Mouse (Mus musculus) lung, postnatal 36 days (tissue): Measurements from ENCODE around the gene Myo1e.
"Not testable (repeated sequence)": the region's sequence is repeated elsewhere in the genome, so short reads cannot be mapped to it uniquely, and the experiment has no call there.

ENCODE experiments used
- DNase-seq: peaks from one replicate; pipeline ENCODE4 v3.0.0; 2022; ENCODE audit warnings: mixed read lengths

Myo1e gene

GRCm38 (mm10) chr9:70255005-70255404, 47.9 kb downstream of the Myo1e start:
- no peak for DNase-seq

DNA sequence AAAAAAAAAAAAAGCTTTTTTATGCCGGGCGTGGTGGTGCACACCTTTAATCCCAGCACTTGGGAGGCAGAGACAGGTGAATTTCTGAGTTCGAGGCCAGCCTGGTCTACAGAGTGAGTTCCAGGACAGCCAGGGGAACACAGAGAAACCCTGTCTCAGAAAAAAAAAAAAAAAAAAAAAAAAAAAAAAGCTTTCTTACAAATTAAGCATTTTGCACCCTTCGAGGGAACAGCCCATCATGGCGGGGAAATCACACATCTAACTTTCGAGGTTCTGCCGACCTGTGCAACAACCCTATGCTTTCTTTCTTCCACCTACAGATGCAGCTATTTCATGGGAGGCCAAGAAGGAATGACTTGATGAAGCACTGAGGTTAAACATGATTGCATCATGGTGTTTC, 48.9 kb downstream of the Myo1e start:
- DNase-seq, result not testable (repeated sequence)

- peak; percentile 83 for DNase-seq
These were observed 50.3 kb downstream of the Myo1e start for GRCm38 (mm10) chr9:70257289-70258101.

- peak; percentile 75 for DNase-seq
These were observed 53.2 kb downstream of the Myo1e start for GRCm38 (mm10) chr9:70260324-70260841.

DNA sequence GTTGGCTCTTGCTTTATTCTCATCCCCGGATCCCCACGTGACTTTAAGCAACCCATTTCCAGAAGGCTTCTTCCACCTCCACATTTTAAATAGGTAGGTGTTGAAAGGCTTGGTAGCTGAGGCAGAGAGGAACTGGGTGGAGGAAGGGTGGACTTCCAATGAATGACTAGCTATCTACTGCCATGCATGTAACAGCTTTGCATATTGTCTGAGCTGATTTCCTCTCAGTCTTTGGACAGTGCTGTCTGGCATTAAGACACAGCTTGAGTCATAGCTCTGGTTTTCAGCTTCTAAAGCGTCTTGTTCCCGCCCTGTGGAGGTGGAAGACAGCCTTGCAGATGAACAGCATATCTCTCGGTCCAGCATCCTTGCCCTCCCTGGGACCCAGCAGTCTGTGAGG, 54.5 kb downstream of the Myo1e start:
- peak; percentile 62 for DNase-seq

DNA sequence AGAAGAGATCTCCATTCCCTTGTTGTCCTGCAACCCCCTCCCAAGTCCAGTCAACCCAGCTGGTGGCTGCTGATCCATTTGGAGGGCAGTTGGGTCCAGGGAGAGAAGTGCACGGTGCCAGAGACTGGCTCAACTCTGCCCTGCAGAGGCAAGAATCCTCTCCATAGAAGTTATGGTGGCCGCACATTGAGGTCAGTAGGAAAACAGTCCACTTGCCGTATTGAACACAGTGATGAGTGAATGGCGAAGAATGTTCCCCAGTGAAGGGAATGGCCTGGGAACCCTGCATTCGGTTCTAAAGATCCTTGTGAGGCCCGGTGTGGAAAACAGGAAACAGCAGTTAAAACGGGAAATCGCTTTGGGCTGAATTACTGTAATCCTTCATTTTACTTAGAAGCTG, 56.0 kb downstream of the Myo1e start:
- DNase-seq, result no peak

DNA sequence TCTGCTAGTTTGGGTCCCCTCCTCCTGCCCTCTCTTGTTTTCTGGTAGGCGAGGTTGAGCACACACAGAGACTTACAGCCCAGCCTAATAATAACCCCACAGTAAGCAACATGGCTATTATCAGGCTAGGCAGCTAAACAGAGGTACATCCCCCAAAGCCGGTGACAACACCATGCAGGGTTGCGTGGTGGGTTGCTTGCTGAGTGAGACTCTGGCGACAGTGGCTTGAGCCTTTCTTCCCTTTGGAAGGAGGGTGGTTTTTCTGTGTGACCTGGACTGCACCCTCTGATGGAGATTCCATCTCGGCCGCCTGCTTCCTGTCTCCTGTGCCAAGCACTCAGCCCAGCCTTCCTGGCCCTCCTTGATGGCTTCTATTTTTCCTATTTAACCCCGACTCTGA, 56.6 kb downstream of the Myo1e start:
- DNase-seq, result peak; percentile 57

GRCm38 (mm10) chr9:70265513-70265912, 58.4 kb downstream of the Myo1e start:
- no peak for DNase-seq

DNA sequence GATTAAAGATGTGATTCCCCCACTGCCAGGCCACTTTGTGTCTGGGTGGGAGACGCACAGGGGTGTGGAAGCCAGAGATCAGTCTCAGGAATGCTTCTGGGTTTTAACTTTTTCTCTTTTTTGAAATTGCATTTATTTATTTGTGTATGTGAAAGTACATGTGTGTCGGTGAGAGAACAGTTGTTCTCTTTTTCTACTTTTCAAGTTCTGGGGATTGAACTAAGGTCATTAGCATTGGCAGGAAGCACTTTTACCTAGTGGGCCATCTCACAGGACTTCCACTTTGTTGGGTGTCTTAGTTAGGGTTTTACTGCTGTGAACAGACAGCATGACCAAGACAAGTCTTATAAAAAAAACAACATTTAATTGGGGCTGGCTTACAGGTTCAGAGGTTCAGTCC, 59.0 kb downstream of the Myo1e start:
- DNase-seq, result no peak

GRCm38 (mm10) chr9:70267108-70267507, 60.0 kb downstream of the Myo1e start:
- no peak for DNase-seq

GRCm38 (mm10) chr9:70269349-70269748, 62.2 kb downstream of the Myo1e start:
- DNase-seq, result no peak

DNA sequence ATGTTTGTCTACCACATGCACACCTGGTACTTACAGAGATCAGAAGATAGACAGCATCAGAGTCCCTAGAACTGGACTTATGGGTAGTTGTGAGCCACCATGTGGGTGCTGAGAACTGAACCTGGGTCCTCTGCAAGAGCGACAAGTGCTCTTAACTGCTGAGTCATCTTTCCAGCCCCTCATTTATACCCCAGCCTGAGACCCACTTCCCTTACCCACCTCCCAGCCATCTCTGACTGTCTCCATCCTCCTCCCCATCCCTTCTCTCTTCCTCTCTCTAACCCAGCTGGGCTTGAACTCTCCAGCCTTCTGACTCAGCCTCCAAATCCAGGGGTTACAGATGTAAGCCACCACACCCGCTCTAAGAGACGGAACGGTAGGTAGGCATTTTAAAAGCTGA, 63.3 kb downstream of the Myo1e start:
- DNase-seq, result no peak

- peak; percentile 58 for DNase-seq
These were observed 64.0 kb downstream of the Myo1e start for GRCm38 (mm10) chr9:70271137-70271536.

DNA sequence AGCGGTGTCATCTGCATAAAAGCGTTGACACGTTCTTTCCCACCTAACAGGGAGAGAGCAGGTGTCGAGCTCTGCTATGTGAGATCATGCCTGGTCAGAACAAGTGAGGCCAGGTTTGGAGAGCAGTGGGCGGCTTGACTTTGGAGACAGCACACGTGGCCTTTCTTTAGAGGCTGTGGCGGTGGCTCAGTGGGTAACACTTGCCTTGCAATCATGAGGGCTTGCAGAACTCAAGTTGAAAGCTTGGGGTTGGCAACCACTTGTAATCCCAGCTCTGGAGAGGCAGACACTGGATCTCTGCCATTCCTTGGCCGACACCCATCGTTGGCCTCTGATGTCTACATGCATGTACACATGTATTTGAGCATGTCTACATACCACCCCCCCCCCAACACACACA, 64.5 kb downstream of the Myo1e start:
- no peak for DNase-seq

DNA sequence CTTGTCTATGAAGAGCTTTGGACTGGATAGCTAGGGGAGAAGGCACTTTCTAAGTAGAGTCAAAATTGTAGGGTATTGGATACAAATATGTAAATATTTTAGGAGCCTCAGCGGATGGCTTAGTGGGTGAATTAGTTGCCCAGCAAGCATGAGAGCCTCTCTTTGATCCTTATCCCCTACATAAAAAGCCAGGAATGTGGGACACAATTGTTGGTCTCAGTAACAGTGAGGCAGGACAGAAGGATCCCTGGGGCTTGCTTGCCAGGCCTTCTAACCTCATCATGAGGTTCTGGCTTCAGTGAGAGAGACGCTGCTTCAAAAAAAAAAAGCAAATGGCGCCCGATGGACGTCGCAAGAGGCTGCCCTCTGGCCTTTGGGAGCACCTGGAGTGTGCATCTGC, 66.9 kb downstream of the Myo1e start:
- no peak for DNase-seq

- no peak for DNase-seq
These were observed 67.3 kb downstream of the Myo1e start for GRCm38 (mm10) chr9:70274476-70274875.

- no peak for DNase-seq
These were observed 67.9 kb downstream of the Myo1e start for GRCm38 (mm10) chr9:70274887-70275555.

- DNase-seq, result no peak
These were observed 69.9 kb downstream of the Myo1e start for GRCm38 (mm10) chr9:70277076-70277475.

- no peak for DNase-seq
These were observed 70.4 kb downstream of the Myo1e start for GRCm38 (mm10) chr9:70277529-70277982.

DNA sequence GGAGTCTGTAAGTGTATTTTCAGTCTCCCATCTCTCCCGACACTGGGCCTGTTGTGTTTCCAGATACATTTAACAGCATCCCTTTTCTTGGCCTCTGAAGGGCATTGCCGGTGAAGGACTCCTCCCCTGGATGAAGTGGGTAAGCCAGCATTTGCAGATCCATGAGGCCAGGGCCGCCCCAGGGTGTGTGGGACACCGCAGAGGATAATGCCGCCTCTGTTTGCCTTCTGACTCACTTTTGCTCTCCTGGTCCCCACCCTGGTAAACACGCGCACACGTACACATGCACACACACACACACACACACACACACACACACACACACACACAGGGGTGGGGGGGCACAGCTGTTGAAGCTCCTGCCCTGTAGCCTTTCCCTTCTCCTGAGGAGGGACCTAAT, 74.3 kb downstream of the Myo1e start:
- DNase-seq, result no peak

DNA sequence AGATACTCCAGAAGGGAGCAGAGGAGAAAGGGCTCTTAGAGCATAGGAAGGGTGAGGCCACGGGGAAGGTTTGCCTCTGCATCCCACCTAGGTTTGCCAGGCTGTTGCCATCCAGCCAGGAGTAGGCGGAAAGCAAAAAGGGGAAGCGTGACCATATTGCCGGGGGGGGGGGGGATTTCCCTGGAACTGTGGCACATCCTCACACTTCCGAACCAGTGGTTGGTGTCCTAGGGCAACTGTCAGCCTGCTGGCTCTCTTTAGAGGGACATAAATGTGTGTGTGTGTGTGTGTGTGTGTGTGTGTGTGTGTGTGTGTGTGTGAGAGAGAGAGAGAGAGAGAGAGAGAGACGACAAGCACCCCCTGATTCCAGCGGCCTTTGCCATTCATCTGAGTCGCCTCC, 75.0 kb downstream of the Myo1e start:
- no peak for DNase-seq

- DNase-seq, result no peak
These were observed 76.0 kb downstream of the Myo1e start for GRCm38 (mm10) chr9:70283151-70283550.

- peak; percentile 71 for DNase-seq
These were observed 77.5 kb downstream of the Myo1e start for GRCm38 (mm10) chr9:70284584-70285140.

DNA sequence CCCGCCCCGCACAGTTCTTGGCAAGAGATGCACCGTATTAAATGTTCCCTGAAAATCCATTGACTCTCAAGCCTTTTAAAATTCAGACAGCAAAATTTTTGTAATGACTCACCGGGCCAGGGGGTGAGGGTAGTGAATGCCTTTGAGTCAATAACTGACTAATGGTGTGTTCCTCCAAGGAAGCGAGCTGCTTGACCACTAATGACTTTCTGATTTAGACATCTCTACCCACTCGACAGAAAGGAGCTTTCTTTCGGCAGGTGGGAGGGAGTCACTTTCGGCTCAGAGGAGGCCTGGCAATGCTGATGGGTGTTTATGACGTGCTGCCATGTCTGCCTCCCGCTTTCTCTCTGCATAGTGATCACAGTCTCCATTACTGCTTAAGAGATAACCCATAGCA, 83.6 kb downstream of the Myo1e start:
- no peak for DNase-seq
